Mouse (Mus musculus) gastrocnemius, adult 2 months (tissue): ENCODE measurements at regions not wholly inside any gene's neighbourhood (a gene's known extent, or its start where the extent isn't known, plus 50 kb on each side); places are given as distances from the start of the nearest gene placed in this dataset.

Experiments used
- DNase-seq: peaks from one replicate; pipeline ENCODE4 v3.0.0; 2022
- H3K27ac ChIP-seq: fragments of 200-600 bp; 2 replicates; pipeline ENCODE4 v1.8.1; 2022; ENCODE audit warnings: mild to moderate bottlenecking
- H3K4me3 ChIP-seq: fragments of 200-600 bp; 2 replicates; pipeline ENCODE4 v1.8.1; 2022; ENCODE audit warnings: mild to moderate bottlenecking, moderate library complexity
- CTCF ChIP-seq: fragments of 200-600 bp; IDR thresholded peaks from 2 replicates; pipeline ENCODE4 v1.8.1; 2022; ENCODE audit warnings: antibody characterized with exemption, mild to moderate bottlenecking, moderate library complexity
- intact Hi-C: fragments of 180-260 bp; cut with DNase I; formaldehyde crosslinking; loops from one replicate; pipeline ENCODE4 v1.15.1; 2025

DNA sequence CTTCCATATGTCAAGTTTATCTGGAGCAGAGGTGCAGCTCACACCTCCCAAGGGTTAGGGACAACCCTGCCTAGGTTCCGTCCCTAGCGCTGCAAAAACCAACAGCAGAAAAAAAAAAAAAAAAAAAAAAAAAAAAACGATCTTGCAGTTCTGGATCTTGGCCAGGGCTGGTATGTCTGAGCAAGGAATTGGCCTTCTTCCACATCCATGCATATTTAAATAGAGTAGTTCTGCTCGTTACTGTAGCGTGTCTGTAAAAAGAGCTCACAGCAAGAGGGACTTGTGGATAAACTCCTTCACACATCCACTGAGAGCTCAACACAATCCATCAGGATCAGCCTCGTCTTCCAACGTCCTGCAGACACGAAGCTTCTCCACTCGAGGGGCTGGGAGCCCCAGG lies 639.4 kb upstream of the Adam5 start:
- no peak for DNase-seq
- no peak overlapping the region for H3K27ac ChIP-seq
- TF ChIP-seq CTCF, result no peak
- no peak overlapping the region for H3K4me3 ChIP-seq
- intact Hi-C loops, result loop anchor here (10.0 kb wide), 1 partner anchor 179 kb away; no protein-coding TSS in a partner anchor

DNA sequence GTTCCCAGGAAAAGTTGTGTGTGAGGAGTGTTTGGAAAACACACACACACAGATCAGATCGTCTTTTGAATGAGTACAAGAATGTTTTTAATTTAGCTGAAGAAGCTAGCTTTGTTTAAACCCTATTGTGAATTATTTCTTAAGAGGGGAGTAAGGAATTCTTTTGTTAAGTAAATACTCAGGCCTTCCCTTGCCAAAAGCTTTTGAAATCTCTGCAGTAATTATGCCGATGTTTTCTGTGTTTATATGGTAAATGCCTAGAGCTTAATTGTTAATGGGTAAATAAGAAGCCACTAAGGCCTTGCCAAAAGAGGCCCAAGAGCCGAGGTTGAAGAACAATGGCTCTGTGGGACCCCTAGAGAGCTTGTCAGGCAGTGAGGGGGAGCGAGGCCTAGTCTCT lies 638.3 kb upstream of the Adam5 start:
- DNase-seq, result no peak
- TF ChIP-seq CTCF, result no peak
- Histone ChIP-seq H3K27ac (no peak overlapping the region), H3K4me3 (no peak overlapping the region)
- intact Hi-C loops, result loop anchor here (10.0 kb wide), 1 partner anchor 178 kb away; no protein-coding TSS in a partner anchor

DNA sequence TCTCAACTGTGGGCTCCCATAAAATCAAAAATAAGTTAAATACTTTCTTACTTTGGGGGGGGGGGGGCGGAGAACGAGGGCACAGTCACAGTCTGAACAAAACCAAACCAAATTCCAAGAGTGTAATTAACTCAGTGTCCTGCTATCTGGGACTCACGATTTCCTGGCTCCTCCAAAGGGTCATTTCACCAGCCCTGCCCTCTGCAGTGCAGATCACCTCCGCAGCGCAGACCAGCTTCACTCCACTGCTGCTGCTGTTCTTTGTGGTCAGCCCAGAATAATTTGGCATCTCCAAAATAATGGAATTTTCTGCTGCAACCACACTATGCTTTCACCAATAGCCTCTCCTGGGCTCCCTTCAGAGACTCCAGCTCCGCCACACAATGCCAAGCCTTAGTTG lies 631.5 kb upstream of the Adam5 start:
- DNase-seq, result no peak
- no peak overlapping the region for H3K27ac ChIP-seq
- H3K4me3 ChIP-seq, result no peak overlapping the region
- intact Hi-C loops, result no loop called here
- no peak for TF ChIP-seq CTCF

DNA sequence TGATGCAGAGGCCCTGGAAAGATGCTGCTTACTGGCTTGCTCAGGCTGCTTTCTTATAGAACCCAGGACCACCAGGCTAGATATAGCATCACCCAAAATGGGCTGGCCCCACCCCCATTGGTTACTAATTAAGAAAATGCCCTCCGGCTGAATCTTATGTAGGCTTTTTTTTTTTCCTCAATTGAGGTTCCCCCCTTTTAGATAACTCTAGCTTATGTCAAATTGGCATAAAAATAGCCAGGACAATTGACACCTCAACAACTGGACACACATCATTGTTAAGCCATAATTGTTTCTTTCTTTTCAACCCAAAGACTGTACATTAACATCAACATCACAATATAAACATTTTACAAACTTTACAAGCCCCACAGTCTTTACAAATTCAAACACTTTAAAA lies 630.8 kb upstream of the Adam5 start:
- intact Hi-C loops, result no loop called here
- H3K27ac ChIP-seq, result no peak overlapping the region
- H3K4me3 ChIP-seq, result no peak overlapping the region
- no peak for TF ChIP-seq CTCF
- no peak for DNase-seq

DNA sequence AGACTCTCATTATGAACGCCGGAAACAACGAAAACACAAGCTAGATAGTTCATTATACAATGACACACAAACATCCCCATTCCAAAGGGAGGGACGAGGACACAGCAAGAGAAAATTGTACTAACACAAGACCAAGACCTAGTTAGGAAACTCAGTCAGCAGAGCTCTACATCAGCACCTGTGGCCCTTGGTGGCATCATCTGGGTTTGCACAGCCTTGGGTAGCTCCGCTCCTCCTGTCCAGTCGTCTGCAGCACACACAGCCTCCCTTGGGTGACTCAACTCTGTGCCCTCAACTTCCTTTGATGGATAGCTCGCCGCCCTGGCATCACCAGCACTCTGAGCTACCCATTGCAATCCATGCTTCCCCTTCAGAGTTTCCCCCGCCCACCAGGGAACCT lies 629.7 kb upstream of the Adam5 start:
- Histone ChIP-seq H3K27ac (no peak overlapping the region), H3K4me3 (no peak overlapping the region)
- TF ChIP-seq CTCF, result no peak
- intact Hi-C loops, result no loop called here
- no peak for DNase-seq

DNA sequence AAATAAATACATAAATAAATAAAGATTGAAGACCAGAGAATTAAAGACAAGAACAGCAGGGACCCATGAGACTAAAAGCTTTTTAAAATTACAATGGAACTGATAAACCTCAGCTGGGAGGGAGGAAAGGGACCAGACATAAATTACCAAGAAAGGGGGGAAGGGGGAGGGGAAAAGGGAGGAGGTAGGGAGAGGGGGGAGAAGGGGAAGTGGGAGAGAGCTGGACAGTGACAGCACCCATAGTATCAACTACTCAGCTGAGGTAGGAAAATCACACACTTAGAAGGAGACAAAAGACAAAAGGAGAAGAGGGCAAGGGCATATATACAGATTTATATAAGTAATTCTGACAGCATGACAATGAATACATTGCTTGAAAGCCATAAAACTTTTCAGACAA lies 626.4 kb upstream of the Adam5 start:
- intact Hi-C loops, result no loop called here
- no peak for TF ChIP-seq CTCF
- no peak overlapping the region for H3K27ac ChIP-seq
- DNase-seq, result no peak
- no peak overlapping the region for H3K4me3 ChIP-seq

DNA sequence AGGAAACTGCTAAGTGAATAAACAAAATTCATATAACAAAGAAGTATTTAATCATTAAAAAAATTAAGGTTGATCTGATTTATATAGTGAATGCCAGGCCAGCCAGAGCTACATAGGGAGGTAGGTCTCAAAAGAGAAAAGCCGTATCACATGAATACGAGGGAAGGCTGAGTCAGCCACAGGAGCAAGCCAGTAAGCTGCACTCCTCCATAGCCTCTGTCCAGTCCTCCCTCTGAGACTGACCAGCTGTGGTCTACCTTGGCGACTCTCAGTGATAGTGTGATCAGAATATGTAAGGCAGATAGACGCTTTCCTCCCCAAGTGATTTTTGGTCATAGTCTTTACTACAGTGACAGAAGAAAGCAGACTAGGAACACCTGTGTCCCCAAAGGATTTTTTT lies 625.4 kb upstream of the Adam5 start:
- TF ChIP-seq CTCF, result no peak
- Histone ChIP-seq H3K4me3 (no peak overlapping the region), H3K27ac (no peak overlapping the region)
- DNase-seq, result no peak
- intact Hi-C loops, result no loop called here

DNA sequence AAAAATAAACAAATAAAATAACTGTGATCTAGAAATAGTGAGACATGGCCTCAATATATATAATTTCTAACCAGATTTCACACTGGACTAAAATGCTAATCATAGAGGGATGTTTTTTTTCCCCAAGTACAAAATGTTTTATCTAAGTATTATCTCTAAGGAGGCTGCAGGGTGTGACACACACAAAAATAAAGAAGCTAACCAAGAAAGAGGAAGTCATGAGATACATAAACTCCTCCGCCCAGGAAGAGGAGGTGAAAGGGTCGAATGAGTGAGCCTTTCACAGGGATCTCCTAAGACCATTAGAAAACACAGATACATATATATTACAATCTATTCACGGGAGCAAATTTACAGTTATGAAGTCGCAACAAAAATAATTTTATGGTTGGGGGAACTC lies 623.7 kb upstream of the Adam5 start:
- TF ChIP-seq CTCF, result no peak

DNA sequence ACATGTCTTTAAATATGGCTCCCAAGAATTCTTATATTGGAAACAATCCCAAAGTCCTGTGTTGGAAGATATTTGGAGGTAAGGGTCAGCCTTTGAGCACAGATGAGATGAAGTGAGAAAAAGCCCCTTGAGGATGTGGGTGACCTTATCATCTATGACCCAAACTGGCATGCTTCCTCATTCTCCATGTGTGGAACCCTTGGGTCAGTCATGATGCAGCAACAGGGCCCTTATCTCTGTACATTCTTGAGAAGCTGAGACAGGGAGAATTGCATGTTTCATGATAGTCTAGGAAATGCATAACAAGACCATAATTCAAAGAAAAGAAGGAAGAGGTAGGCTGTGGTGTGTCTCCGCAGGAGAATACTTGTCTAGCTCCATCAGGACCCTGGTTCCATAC lies 621.8 kb upstream of the Adam5 start:
- intact Hi-C loops, result no loop called here
- no peak overlapping the region for H3K4me3 ChIP-seq
- DNase-seq, result no peak
- H3K27ac ChIP-seq, result no peak overlapping the region
- TF ChIP-seq CTCF, result no peak

More for the DNA sequence above, 623.7 kb upstream of the Adam5 start:
- Histone ChIP-seq H3K27ac (peak overlapping the region; percentile 57; the same call in 1 of the 2 replicates), H3K4me3 (no peak overlapping the region)
- DNase-seq, result no peak
- intact Hi-C loops, result no loop called here

DNA sequence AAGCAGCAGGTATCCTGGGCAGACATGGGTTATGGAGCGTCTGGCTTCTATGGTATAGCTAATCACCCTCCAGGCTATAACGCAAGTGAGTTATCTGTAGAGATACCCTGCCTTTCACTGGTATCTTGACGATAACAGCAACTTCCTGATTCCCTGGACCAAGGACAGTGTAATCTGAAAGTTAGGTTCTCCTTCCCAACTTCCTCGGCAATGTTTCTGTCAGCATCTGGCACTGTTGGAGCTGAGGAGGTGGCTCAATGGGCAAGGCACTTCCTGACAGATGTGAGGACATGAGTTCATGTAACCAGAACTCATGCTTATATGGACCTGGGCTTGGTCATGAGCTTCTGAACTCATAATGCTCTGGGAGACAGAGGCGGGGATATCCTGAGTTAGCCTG lies 620.9 kb upstream of the Adam5 start:
- DNase-seq, result no peak
- Histone ChIP-seq H3K27ac (0 out of 2 replicates have a peak overlapping the region, but pooled peaks have one; percentile 8), H3K4me3 (no peak overlapping the region)
- intact Hi-C loops, result no loop called here
- no peak for TF ChIP-seq CTCF

DNA sequence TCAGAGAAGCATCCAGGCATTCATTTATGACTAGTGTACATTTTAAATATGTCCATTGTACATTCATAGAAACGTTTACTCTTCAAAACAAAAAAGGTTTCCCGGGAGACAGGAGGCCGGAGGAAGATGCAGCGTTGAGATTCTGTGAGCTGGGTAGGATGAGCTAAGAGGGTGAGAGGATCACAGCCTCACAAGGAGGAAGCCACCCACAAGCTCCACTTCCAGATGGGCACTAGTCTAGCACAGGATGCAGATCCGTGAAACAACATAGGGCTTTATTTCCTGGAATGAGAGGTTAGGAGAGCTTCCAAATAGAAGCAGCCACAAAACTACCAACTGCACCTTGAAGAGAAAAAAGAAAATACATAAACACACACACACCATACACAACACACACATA lies 619.4 kb upstream of the Adam5 start:
- H3K4me3 ChIP-seq, result no peak overlapping the region
- no peak overlapping the region for H3K27ac ChIP-seq
- intact Hi-C loops, result no loop called here
- TF ChIP-seq CTCF, result no peak
- no peak for DNase-seq

DNA sequence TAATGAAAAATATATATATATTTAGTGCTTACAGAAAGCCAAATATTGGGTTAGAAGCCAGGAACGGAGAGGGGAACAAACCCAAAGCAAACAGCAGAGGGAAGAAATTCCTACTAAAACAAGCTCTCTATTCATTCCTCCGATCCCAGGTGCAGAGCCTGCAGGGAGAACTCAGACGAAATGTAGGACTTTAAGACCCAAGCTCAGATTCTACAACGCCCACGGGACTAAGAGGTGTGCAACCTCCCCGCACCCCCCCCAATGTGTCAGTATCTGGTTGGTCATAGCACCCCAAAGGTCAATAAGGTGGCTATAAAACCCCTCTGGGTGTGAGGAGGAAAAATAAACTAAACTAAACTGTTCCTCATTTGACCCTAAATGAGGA lies 616.9 kb upstream of the Adam5 start:
- H3K4me3 ChIP-seq, result peak overlapping the region; percentile 49
- no peak for TF ChIP-seq CTCF
- intact Hi-C loops, result no loop called here
- DNase-seq, result no peak
- H3K27ac ChIP-seq, result peak overlapping the region; percentile 81

DNA sequence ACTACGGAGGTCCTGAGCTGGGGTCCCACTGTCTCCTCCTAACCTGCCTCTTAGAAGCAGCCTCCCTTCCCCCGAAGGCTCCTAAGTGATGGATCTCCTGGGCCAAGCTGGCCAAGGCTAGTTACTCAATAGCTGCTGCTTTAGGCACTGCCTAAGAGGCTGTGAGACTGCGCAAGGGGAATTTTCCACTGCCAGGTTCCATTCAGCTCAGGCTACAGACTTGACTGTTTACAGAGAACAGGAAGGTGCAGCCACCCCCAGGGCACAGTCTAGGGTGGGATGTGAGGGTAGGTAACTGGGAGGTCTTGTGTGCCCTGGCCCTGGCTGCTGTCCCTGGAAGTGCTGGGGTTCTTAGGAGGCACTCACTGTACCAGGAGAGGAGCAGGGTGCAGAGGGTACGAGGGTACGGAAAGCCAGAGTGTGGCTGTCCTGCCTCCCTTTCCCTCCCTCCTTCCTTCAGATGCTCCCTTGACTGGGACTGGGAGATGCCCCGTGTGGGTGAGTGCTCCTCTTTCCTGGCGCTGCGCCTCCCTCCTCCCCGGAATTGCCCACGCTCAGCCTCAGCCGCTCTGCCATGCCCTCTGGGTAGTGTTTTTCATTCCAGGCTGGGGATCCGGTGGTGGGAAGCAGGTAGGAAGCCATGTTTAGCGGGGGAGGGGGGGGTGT lies 616.4 kb upstream of the Adam5 start:
- intact Hi-C loops, result no loop called here
- Histone ChIP-seq H3K4me3 (peak overlapping the region; percentile 49), H3K27ac (peak overlapping the region; percentile 81)
- peak; percentile 56 for DNase-seq
- no peak for TF ChIP-seq CTCF

DNA sequence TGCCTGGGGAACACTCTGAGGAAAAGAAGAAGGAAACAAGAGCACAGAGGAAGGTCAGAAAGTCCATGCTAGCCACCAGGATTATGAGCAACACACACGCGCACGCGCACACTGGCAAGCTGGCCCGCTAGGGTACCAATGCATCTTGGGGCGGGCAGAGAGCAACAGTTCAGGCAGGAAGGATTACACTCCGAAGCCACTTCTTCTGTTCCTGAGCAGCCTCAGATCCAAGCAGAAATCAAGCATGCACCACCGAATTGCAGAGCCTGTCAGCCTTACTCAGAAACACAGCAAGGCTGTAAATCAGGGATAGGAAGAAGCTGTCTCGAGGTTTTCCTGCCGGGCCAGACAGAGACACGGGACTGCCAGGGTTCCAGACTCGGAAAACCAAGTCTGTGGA lies 615.8 kb upstream of the Adam5 start:
- peak overlapping the region; percentile 49 for H3K4me3 ChIP-seq
- intact Hi-C loops, result no loop called here
- TF ChIP-seq CTCF, result no peak
- peak overlapping the region; percentile 81 for H3K27ac ChIP-seq
- DNase-seq, result peak; percentile 63
